Mouse (Mus musculus): ENCODE data around the gene Prkn.

DNA sequence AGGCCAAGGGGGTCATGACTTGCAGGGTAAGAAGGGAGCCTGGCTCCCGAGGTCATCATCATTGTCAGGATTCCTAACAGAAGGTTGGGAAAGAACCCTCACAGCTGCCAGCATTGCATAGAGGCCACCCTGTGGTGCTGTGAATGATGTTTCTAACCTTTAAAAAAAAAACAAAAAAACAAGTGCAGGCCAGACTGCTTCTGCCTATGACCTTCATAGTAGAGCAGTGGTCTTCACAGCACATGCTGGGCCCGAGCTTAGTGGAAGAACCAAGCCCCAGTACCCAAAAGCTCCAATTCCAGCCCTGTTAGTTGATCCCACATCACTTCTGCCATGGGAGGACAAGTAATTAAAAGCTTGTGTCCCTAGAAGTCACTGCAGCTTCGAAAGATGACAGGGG is 1061.5 kb downstream of the Prkn start:
- TF ChIP-seq CTCF (IDR thresholded peaks at IDR 0.05; ENCODE audit: low read depth): no peak
- TF ChIP-seq EP300 (IDR thresholded peaks at IDR 0.05; ENCODE audit: low read depth): no peak
